Mouse (Mus musculus) testis, adult 2 months (tissue): ENCODE measurements around the gene Calcoco2. TPM values are rescaled to one million over a fixed set of nuclear protein-coding genes. Genes with fewer than 3 reads are reported as not detected.
"Not testable (repeated sequence)": the region's sequence is repeated elsewhere in the genome, so short reads cannot be mapped to it uniquely, and the experiment has no call there.

Experiments
- H3K27ac ChIP-seq: fragments of 200-500 bp; 2 replicates; pipeline ENCODE4 v1.5.1; 2012; ENCODE audit warnings: low read depth, low read length; ENCODE audit not compliant: control insufficient read depth, insufficient read depth
- H3K27me3 ChIP-seq: fragments of 200-500 bp; 2 replicates; pipeline ENCODE4 v1.6.1; 2012; ENCODE audit warnings: mild to moderate bottlenecking, low read length, moderate library complexity; ENCODE audit not compliant: control insufficient read depth, insufficient read depth
- H3K36me3 ChIP-seq: fragments of 200-500 bp; 2 replicates; pipeline ENCODE4 v1.6.1; 2012; ENCODE audit warnings: mild to moderate bottlenecking, low read length; ENCODE audit not compliant: control insufficient read depth, insufficient read depth
- H3K4me1 ChIP-seq: fragments of 200-500 bp; 2 replicates; pipeline ENCODE4 v1.6.1; 2012; ENCODE audit warnings: low read length; ENCODE audit not compliant: control insufficient read depth, insufficient read depth
- H3K4me3 ChIP-seq: fragments of 200-500 bp; 2 replicates; pipeline ENCODE4 v1.5.1; 2012; ENCODE audit warnings: low read depth, mild to moderate bottlenecking, low read length, moderate library complexity, mixed read lengths; ENCODE audit not compliant: control insufficient read depth
- CTCF ChIP-seq: fragments of 200-500 bp; IDR thresholded peaks from 2 replicates; pipeline ENCODE4 v1.5.1; 2012; ENCODE audit warnings: low read depth, mild to moderate bottlenecking, inconsistent platforms, low read length, moderate library complexity; ENCODE audit not compliant: control insufficient read depth, insufficient read depth, insufficient replicate concordance
- POLR2A ChIP-seq: fragments of 200-500 bp; IDR thresholded peaks from 2 replicates; pipeline ENCODE4 v1.6.1; 2012; ENCODE audit warnings: low read depth, mild to moderate bottlenecking, inconsistent platforms, low read length, moderate library complexity; ENCODE audit not compliant: control insufficient read depth
- polyA plus RNA-seq: library from polyadenylated mRNA; depleted of rRNA; stranded (reverse); fragments of >200 nt; gene quantifications from 2 replicates; pipeline ENCODE4 v1.2.3, GENCODE M21; 2012

Gene Calcoco2
- polyA plus RNA-seq, 1 experiment: 0.15 TPM

GRCm38 (mm10) chr11:96124052-96124914, 12.5 kb upstream of the Calcoco2 start:
- H3K4me3 ChIP-seq: peak overlapping the region; percentile 69
- H3K4me1 ChIP-seq: peaks cover 3% of the 10 kb centered on the region
- H3K27me3 ChIP-seq: no peaks in the 10 kb centered on the region
- TF ChIP-seq POLR2A (peak; percentile 59; the same call in 1 of the 2 replicates), CTCF (no peak)
- H3K36me3 ChIP-seq: no peaks in the 10 kb centered on the region
- H3K27ac ChIP-seq: peak overlapping the region; percentile 56; the same call in 1 of the 2 replicates

GRCm38 (mm10) chr11:96122806-96123205, 11.0 kb upstream of the Calcoco2 start:
- H3K4me1 ChIP-seq, H3K27me3 ChIP-seq, H3K36me3 ChIP-seq, H3K27ac ChIP-seq: not testable (repeated sequence)
- peak overlapping the region; percentile 65 for H3K4me3 ChIP-seq

- Histone ChIP-seq H3K4me3 (no peak overlapping the region), H3K27ac (no peak overlapping the region), H3K36me3 (no peaks in the 10 kb centered on the region), H3K4me1 (peaks cover 3% of the 10 kb centered on the region; the same call in 1 of the 2 replicates), H3K27me3 (no peaks in the 10 kb centered on the region)
- TF ChIP-seq CTCF (no peak), POLR2A (no peak)
These were observed 7.6 kb upstream of the Calcoco2 start for GRCm38 (mm10) chr11:96119401-96119800.

- not testable (repeated sequence) for H3K27ac ChIP-seq, H3K27me3 ChIP-seq, H3K36me3 ChIP-seq, H3K4me1 ChIP-seq, H3K4me3 ChIP-seq
These were observed 5.2 kb upstream of the Calcoco2 start for GRCm38 (mm10) chr11:96116925-96117324.

- Histone ChIP-seq H3K27ac (no peak overlapping the region), H3K27me3 (no peaks in the 10 kb centered on the region), H3K4me3 (no peak overlapping the region), H3K4me1 (no peaks in the 10 kb centered on the region), H3K36me3 (no peaks in the 10 kb centered on the region)
- TF ChIP-seq POLR2A (no peak), CTCF (no peak)
These were observed 4.4 kb upstream of the Calcoco2 start for GRCm38 (mm10) chr11:96116116-96116515.

GRCm38 (mm10) chr11:96115416-96115815, 3.7 kb upstream of the Calcoco2 start:
- Histone ChIP-seq H3K27me3 (no peaks in the 10 kb centered on the region), H3K36me3 (no peaks in the 10 kb centered on the region), H3K4me1 (no peaks in the 10 kb centered on the region), H3K27ac (no peak overlapping the region), H3K4me3 (no peak overlapping the region)
- TF ChIP-seq POLR2A: no peak
- no peak for TF ChIP-seq CTCF

- Histone ChIP-seq H3K36me3 (no peaks in the 10 kb centered on the region), H3K4me1 (no peaks in the 10 kb centered on the region), H3K27me3 (no peaks in the 10 kb centered on the region), H3K4me3 (no peak overlapping the region), H3K27ac (no peak overlapping the region)
- TF ChIP-seq POLR2A (no peak), CTCF (no peak)
These were observed 2.3 kb upstream of the Calcoco2 start for GRCm38 (mm10) chr11:96114077-96114476.

- not testable (repeated sequence) for H3K27me3 ChIP-seq, H3K4me1 ChIP-seq, H3K36me3 ChIP-seq, H3K4me3 ChIP-seq, H3K27ac ChIP-seq
These were observed 814 bp downstream of the Calcoco2 start for GRCm38 (mm10) chr11:96110950-96111349.
